Mouse (Mus musculus) G1E (cell line): Measurements from ENCODE around the gene Slc10a7.

Experiments used
- CTCF ChIP-seq: IDR thresholded peaks from 2 replicates; pipeline ENCODE4 v1.5.1; 2012; ENCODE audit warnings: low read depth, low read length, inconsistent platforms, mixed read lengths
- GATA1 ChIP-seq: IDR thresholded peaks from 2 replicates; pipeline ENCODE4 v1.6.1; 2012; ENCODE audit warnings: borderline replicate concordance, low read length, inconsistent platforms, mixed read lengths
- GATA2 ChIP-seq: IDR thresholded peaks from 2 replicates; pipeline ENCODE4 v1.6.1; 2012; ENCODE audit warnings: low read depth, low read length, inconsistent platforms, borderline replicate concordance

DNA sequence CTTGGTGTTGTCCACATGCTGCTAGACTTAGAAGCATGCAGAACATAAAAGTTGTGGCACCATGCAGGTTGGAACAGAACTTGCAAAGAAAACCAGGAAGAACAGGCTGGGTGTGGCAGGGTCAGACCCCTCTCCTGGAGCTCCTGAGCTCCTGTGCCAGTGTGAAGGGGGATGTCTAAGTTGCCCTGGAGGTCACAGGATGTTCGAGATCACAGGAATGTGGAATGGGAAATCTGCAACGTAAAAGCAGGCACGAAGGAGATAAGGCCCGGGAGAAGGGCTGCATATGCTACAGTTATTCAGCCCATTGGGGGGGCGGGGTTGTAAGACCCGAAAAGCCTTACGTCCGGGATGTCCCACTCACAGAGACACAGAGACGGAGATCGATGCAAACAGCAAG is 100.2 kb downstream of the Slc10a7 start:
- TF ChIP-seq GATA1 = no peak
- TF ChIP-seq CTCF = no peak
- TF ChIP-seq GATA2 = no peak
